Mouse (Mus musculus) small intestine, adult 2 months (tissue): ENCODE measurements at regions not wholly inside any gene's neighbourhood (a gene's known extent, or its start where the extent isn't known, plus 50 kb on each side); places are given as distances from the start of the nearest gene placed in this dataset.

ENCODE experiments used
- CTCF ChIP-seq: fragments of 200-500 bp; IDR thresholded peaks from 2 replicates; pipeline ENCODE4 v1.5.1; 2012; ENCODE audit warnings: low read depth, mild to moderate bottlenecking, control low read depth, inconsistent platforms, low read length, moderate library complexity, mixed read lengths; ENCODE audit not compliant: insufficient replicate concordance, insufficient read length; ENCODE audit errors: extremely low read depth
- POLR2A ChIP-seq: fragments of 200-500 bp; IDR thresholded peaks from 2 replicates; pipeline ENCODE4 v1.6.1; 2012; ENCODE audit warnings: low read depth, mild to moderate bottlenecking, control low read depth, inconsistent platforms, low read length, moderate library complexity

DNA sequence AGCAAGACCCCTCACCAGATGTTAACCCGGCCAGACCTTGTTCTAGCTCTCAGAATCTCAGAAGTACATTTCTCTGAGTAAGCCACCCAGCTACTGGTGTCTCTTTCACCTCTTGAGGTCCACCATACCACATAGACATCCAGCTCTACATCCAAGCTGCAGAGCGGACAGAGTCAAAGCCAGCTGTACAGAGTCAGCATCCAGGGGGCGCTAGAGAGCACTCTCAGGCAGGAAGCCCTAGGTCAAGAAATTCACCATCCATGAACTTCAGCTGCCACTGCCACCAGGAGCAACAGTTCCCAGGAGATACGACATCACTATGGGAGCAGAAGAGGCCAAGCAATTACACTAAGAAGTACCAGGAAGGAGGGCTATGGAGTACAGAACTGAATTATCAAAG lies 217.0 kb downstream of the Skap2 start:
- no peak for TF ChIP-seq POLR2A
- TF ChIP-seq CTCF = peak; percentile 73; the same call in 1 of the 2 replicates
